Mouse (Mus musculus) bone marrow macrophage, adult 2 months (primary cell): ENCODE measurements around the gene Dclk1. TPM values are rescaled to one million over a fixed set of nuclear protein-coding genes. Genes with fewer than 3 reads are reported as not detected.

Experiments used
- H3K27ac ChIP-seq: 2 replicates; pipeline ENCODE4 v1.5.1; 2012; ENCODE audit warnings: low read depth, low read length; ENCODE audit not compliant: insufficient read depth
- H3K4me1 ChIP-seq: 2 replicates; pipeline ENCODE4 v1.6.1; 2012; ENCODE audit warnings: low read length; ENCODE audit not compliant: control insufficient read depth, insufficient read depth
- H3K4me3 ChIP-seq: 2 replicates; pipeline ENCODE4 v1.5.1; 2012; ENCODE audit warnings: mild to moderate bottlenecking, low read length, moderate library complexity; ENCODE audit not compliant: insufficient read depth
- CTCF ChIP-seq: IDR thresholded peaks from 2 replicates; pipeline ENCODE4 v1.5.1; 2012; ENCODE audit warnings: low read depth, mild to moderate bottlenecking, low read length, moderate library complexity
- POLR2A ChIP-seq: IDR thresholded peaks from 2 replicates; pipeline ENCODE4 v1.6.1; 2012; ENCODE audit warnings: mild to moderate bottlenecking, low read depth, low read length, borderline replicate concordance
- polyA plus RNA-seq: library from polyadenylated mRNA; stranded (reverse); fragments of >200 nt; gene quantifications from 2 replicates; pipeline ENCODE4 v1.2.4, GENCODE M21; 2012; ENCODE audit not compliant: missing spikeins, insufficient read depth, insufficient read length

Dclk1 gene
- polyA plus RNA-seq, 1 experiment: 1.3 TPM

- Histone ChIP-seq H3K4me3 (no peak overlapping the region), H3K4me1 (no peaks in the 10 kb centered on the region), H3K27ac (no peak overlapping the region)
- TF ChIP-seq POLR2A: no peak
- no peak for TF ChIP-seq CTCF
Measured at GRCm38 (mm10) chr3:55515966-55516365, 273.8 kb downstream of the Dclk1 start.

GRCm38 (mm10) chr3:55517454-55518014 lies 275.4 kb downstream of the Dclk1 start:
- Histone ChIP-seq H3K4me3 (peak overlapping the region; percentile 59), H3K27ac (no peak overlapping the region), H3K4me1 (no peaks in the 10 kb centered on the region)
- TF ChIP-seq CTCF (no peak), POLR2A (no peak)

- no peak overlapping the region for H3K27ac ChIP-seq
- no peak overlapping the region for H3K4me3 ChIP-seq
- H3K4me1 ChIP-seq: no peaks in the 10 kb centered on the region
- TF ChIP-seq POLR2A (no peak), CTCF (peak; percentile 54; the same call in 1 of the 2 replicates)
Measured at GRCm38 (mm10) chr3:55520240-55521180, 278.3 kb downstream of the Dclk1 start.

- TF ChIP-seq CTCF (no peak), POLR2A (no peak)
- Histone ChIP-seq H3K27ac (no peak overlapping the region), H3K4me3 (no peak overlapping the region), H3K4me1 (no peaks in the 10 kb centered on the region)
Measured at GRCm38 (mm10) chr3:55521776-55522175, 279.6 kb downstream of the Dclk1 start.

- Histone ChIP-seq H3K27ac (no peak overlapping the region), H3K4me3 (no peak overlapping the region), H3K4me1 (no peaks in the 10 kb centered on the region)
- TF ChIP-seq CTCF (no peak), POLR2A (no peak)
Measured at GRCm38 (mm10) chr3:55523224-55523623, 281.1 kb downstream of the Dclk1 start.

- H3K4me3 ChIP-seq: no peak overlapping the region
- H3K4me1 ChIP-seq: no peaks in the 10 kb centered on the region
- H3K27ac ChIP-seq: no peak overlapping the region
- TF ChIP-seq POLR2A (no peak), CTCF (no peak)
Measured at GRCm38 (mm10) chr3:55523735-55524477, 281.7 kb downstream of the Dclk1 start.

GRCm38 (mm10) chr3:55524491-55525195 lies 282.5 kb downstream of the Dclk1 start:
- Histone ChIP-seq H3K4me3 (no peak overlapping the region), H3K27ac (no peak overlapping the region), H3K4me1 (no peaks in the 10 kb centered on the region)
- TF ChIP-seq CTCF (no peak), POLR2A (no peak)

GRCm38 (mm10) chr3:55526470-55526869 lies 284.3 kb downstream of the Dclk1 start:
- TF ChIP-seq POLR2A: no peak
- no peak for TF ChIP-seq CTCF
- Histone ChIP-seq H3K4me1 (no peaks in the 10 kb centered on the region), H3K27ac (no peak overlapping the region)

GRCm38 (mm10) chr3:55527566-55527965 lies 285.4 kb downstream of the Dclk1 start:
- Histone ChIP-seq H3K4me1 (no peaks in the 10 kb centered on the region), H3K4me3 (no peak overlapping the region), H3K27ac (no peak overlapping the region)
- TF ChIP-seq CTCF: no peak
- no peak for TF ChIP-seq POLR2A

More at GRCm38 (mm10) chr3:55526470-55526869, 284.3 kb downstream of the Dclk1 start:
- no peak overlapping the region for H3K4me3 ChIP-seq
